Comparison of ENCODE assay signal across 8 mouse cellular contexts in the genomic region with DNA sequence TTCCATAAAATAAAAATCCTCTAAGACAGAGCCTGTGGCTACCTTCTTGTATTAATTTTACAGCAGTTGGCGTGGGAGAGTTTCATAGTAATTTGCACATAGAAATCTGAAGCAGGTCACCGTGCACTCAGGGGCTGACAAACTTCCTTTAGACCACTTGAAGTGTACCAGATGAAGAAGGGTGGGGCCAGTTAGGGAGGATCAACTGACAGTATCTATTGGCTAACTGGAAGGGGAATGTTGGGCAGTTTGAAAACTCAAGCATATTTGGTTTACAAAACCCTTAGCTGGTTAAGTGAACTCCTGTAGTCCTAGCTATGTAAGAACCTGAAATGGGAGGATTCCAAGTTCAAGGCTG. TPM values are rescaled to one million over a fixed set of nuclear protein-coding genes. Genes with fewer than 3 reads are reported as not detected.
DNase-seq lines count a peak whose midpoint lies in the region; ATAC-seq and TF ChIP-seq lines count a peak whose summit lies in the region.

No protein-coding gene starts in this region.

- H3K36me3 ChIP-seq in heart, embryonic 11.5 days (ENCODE audit: control insufficient read depth, insufficient read depth, low read length) = peaks cover 10% of the 10 kb centered on the region
- peaks cover 14% of the 10 kb centered on the region for H3K36me3 ChIP-seq in ES-E14 (ENCODE audit: control insufficient read depth, insufficient read depth, low read length, poor library complexity, severe bottlenecking)
- peaks cover 14% of the 10 kb centered on the region; the same call in 1 of the 2 replicates for H3K36me3 ChIP-seq in forebrain, embryonic 15.5 days
- peaks cover 13% of the 10 kb centered on the region for H3K36me3 ChIP-seq in liver, embryonic 15.5 days (replicated peaks)

- DNase-seq in heart, postnatal 36 days = no peak
- no peak for DNase-seq in ES-E14 (ENCODE audit: low read depth, low spot score)
- DNase-seq in ovary, adult 18-20 months (ENCODE audit: low spot score) = no peak
- no peak for DNase-seq in B cell, adult 2 months
- no peak for DNase-seq in urinary bladder, postnatal 14 days (ENCODE audit: low spot score)

- intact Hi-C loops in heart, postnatal 36 days (cut with DNase I) = no loop called here

- H3K4me1 ChIP-seq in heart, embryonic 11.5 days (ENCODE audit: control insufficient read depth, insufficient read depth, low read length) = peaks cover 8% of the 10 kb centered on the region
- peaks cover 2 to 4% of the 10 kb centered on the region in 2 experiments; a peak in 2 of 4 replicates for H3K4me1 ChIP-seq in ES-E14 (ENCODE audit: control insufficient read depth in 2 of 2, insufficient read depth in 2 of 2, low read length in 2 of 2, poor library complexity in 1 of 2)
- H3K4me1 ChIP-seq in forebrain, embryonic 15.5 days = peaks cover 11% of the 10 kb centered on the region
- H3K4me1 ChIP-seq in liver, embryonic 15.5 days (replicated peaks) = peaks cover 31% of the 10 kb centered on the region

- 0 out of 2 replicates have a peak, but pooled peaks have one; percentile 35 for ATAC-seq in heart, embryonic 11.5 days (replicated peaks; ENCODE audit: insufficient number of reproducible peaks, low FRiP score, low TSS enrichment)
- ATAC-seq in forebrain, embryonic 15.5 days (replicated peaks) = peak; percentile 10; the same call in 1 of the 2 replicates
- ATAC-seq in liver, embryonic 15.5 days (ENCODE audit: insufficient read depth) = peak; percentile 58

- H3K9me3 ChIP-seq in heart, embryonic 11.5 days (replicated peaks; ENCODE audit: control insufficient read depth, low read length) = no peaks in the 10 kb centered on the region
- H3K9me3 ChIP-seq in ES-E14 (ENCODE audit: control insufficient read depth, insufficient read depth, low read depth, low read length) = no peaks in the 10 kb centered on the region
- no peaks in the 10 kb centered on the region for H3K9me3 ChIP-seq in forebrain, embryonic 15.5 days
- H3K9me3 ChIP-seq in liver, embryonic 15.5 days (replicated peaks) = no peaks in the 10 kb centered on the region

- H3K9ac ChIP-seq in heart, embryonic 11.5 days (ENCODE audit: low read depth, low read length) = peak overlapping the region; percentile 87
- H3K9ac ChIP-seq in ES-E14 (ENCODE audit: insufficient read depth, low read depth, low read length, poor library complexity, severe bottlenecking) = no peak overlapping the region
- H3K9ac ChIP-seq in forebrain, embryonic 15.5 days (replicated peaks) = peak overlapping the region; percentile 79
- peak overlapping the region; percentile 87 for H3K9ac ChIP-seq in liver, embryonic 15.5 days

- no peaks in the 10 kb centered on the region for H3K27me3 ChIP-seq in heart, embryonic 11.5 days (ENCODE audit: control insufficient read depth, insufficient read depth, low read length)
- H3K27me3 ChIP-seq in forebrain, embryonic 15.5 days = no peaks in the 10 kb centered on the region
- no peaks in the 10 kb centered on the region for H3K27me3 ChIP-seq in liver, embryonic 15.5 days

- H3K4me3 ChIP-seq in heart, embryonic 11.5 days (ENCODE audit: low read depth, low read length) = peak overlapping the region; percentile 89
- H3K4me3 ChIP-seq in ES-E14 (ENCODE audit: insufficient read depth in 1 of 2, low read depth in 1 of 2, low read length in 2 of 2, poor library complexity in 1 of 2, severe bottlenecking in 1 of 2) = peak overlapping the region in 1 of 2 experiments; percentile 92; a peak in 2 of 4 replicates
- peak overlapping the region; percentile 76 for H3K4me3 ChIP-seq in forebrain, embryonic 15.5 days
- peak overlapping the region; percentile 90 for H3K4me3 ChIP-seq in liver, embryonic 15.5 days (replicated peaks)

- peak overlapping the region; percentile 88 for H3K4me2 ChIP-seq in heart, embryonic 11.5 days
- peak overlapping the region; percentile 80 for H3K4me2 ChIP-seq in forebrain, embryonic 15.5 days (replicated peaks)
- H3K4me2 ChIP-seq in liver, embryonic 15.5 days = peak overlapping the region; percentile 88

- no peak overlapping the region for H3K27ac ChIP-seq in heart, embryonic 11.5 days (ENCODE audit: low read depth, low read length)
- no peak overlapping the region for H3K27ac ChIP-seq in ES-E14 (ENCODE audit: insufficient read depth, low read depth, low read length, poor library complexity, severe bottlenecking)
- peak overlapping the region; percentile 29 for H3K27ac ChIP-seq in forebrain, embryonic 15.5 days (replicated peaks)
- H3K27ac ChIP-seq in liver, embryonic 15.5 days (replicated peaks) = peak overlapping the region; percentile 54

- in situ Hi-C loops in ES-E14 (cut with MboI; ENCODE audit: low sequenced_read_pairs in 2 of 2, unreplicated experiment in 2 of 2) = no loop called here

- WGBS in heart, embryonic 11.5 days (ENCODE audit: insufficient replicate concordance) = 57% methylated on average over 2 of the region's 2 CpGs
- 70% methylated on average over 2 of the region's 2 CpGs for WGBS in forebrain, embryonic 15.5 days
- WGBS in liver, embryonic 15.5 days (ENCODE audit: insufficient replicate concordance) = 17% methylated on average over 2 of the region's 2 CpGs

TF ChIP-seq in ES-E14, 5 proteins besides CTCF, POLR2A, EP300 and RAD21:
- 0 out of 2 replicates have a peak, but pooled peaks have one; percentile 37 for TF ChIP-seq ZNF384 (IDR thresholded peaks at IDR 0.05; ENCODE audit: low read depth, low read length)
- no peak for TF ChIP-seq MAFK (IDR thresholded peaks at IDR 0.05; ENCODE audit: insufficient read depth, low read depth, low read length)
- TF ChIP-seq HCFC1 (IDR thresholded peaks at IDR 0.05; ENCODE audit: borderline replicate concordance, insufficient read depth, low read length) = no peak
- TF ChIP-seq ZC3H11A (IDR thresholded peaks at IDR 0.05; ENCODE audit: borderline replicate concordance, low read depth, low read length) = 0 out of 2 replicates have a peak, but pooled peaks have one; percentile 8
- TF ChIP-seq CHD2 (IDR thresholded peaks at IDR 0.05; ENCODE audit: low read depth, low read length) = no peak

RNA-seq across cellular contexts. Expression of a gene that starts 0.4 kb away (rescaled TPM):
- polyA plus RNA-seq in heart, embryonic 11.5 days (2014; fragmentation: Nextera tagmentation; extraction: Ambion mirVana) = 43.0 and 43.9 TPM in 2 replicates
- total RNA-seq in heart, postnatal 36 days (2021) = 1 to 10 TPM; 7.9 to 8.6 TPM
- 58.1 and 81.2 TPM in 2 replicates for total RNA-seq in ES-E14 (2012; rRNA removed)
- polyA plus RNA-seq in forebrain, embryonic 15.5 days (2015; fragmentation: Nextera tagmentation; extraction: Ambion mirVana) = 32.9 and 34.5 TPM in 2 replicates
- 34.0 and 35.1 TPM in 2 replicates for polyA plus RNA-seq in liver, embryonic 15.5 days (2015; fragmentation: Nextera tagmentation; extraction: Ambion mirVana)

Comparison
In these comparisons a context has a peak if more than half of its experiments do, and no peak if none do; other contexts are left out.
1. H3K27ac ChIP-seq: peak in forebrain, embryonic 15.5 days (single experiment) and liver, embryonic 15.5 days (single experiment); none in heart, embryonic 11.5 days (single experiment) and ES-E14 (single experiment).
2. Peak in every context shown above with its lines, with median percentiles within 50 percentile points of each other: ATAC-seq and H3K4me2 ChIP-seq.